Mouse (Mus musculus) urinary bladder, postnatal 10 days (tissue): Measurements from ENCODE around the gene Hsd17b12.

Experiments used
- DNase-seq: peaks from one replicate; pipeline ENCODE4 v3.0.0; 2022; ENCODE audit warnings: low spot score

The Hsd17b12 gene

GRCm38 (mm10) chr2:94069482-94069881 lies 88.3 kb downstream of the Hsd17b12 start:
- no peak for DNase-seq

- DNase-seq = no peak
These were observed 91.1 kb downstream of the Hsd17b12 start for GRCm38 (mm10) chr2:94066540-94067135.

DNA sequence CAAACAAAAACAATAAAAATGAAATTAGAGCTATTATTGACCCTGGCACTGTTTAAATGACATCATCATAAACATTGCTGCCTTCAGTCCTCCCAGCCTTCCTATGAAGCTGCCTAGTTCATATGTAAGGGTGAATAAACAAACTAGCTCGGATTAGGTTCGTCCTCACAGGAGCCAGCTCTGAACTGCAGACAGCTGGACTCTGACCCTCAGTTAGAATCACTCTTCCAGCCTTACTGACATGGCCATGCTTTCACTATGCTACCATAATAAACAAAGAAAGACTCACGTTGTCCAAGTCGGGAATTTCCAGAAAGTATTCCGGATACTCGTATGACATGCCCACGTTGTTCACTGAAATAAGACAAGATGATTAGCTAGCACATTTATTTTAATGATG lies 91.6 kb downstream of the Hsd17b12 start:
- no peak for DNase-seq

DNA sequence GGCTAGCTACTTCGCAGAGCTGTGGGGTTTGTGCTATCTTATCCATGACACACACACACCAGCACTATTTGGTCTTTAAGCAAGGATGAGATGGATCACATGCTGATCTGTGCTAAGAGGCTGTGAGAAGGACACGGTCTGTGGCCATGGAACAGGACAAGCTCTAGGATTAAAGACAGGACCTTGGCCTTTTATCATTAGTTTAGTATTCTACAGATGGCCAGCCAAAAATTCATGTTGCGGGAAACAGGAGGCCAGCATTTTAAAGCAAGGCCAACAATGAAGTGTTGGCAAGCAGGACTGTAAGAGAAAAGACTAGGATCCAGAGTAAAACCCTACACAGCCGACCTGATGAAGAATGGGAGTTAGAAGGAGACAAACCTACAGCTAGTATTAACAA lies 95.0 kb downstream of the Hsd17b12 start:
- no peak for DNase-seq

- no peak for DNase-seq
These were observed 98.3 kb downstream of the Hsd17b12 start for GRCm38 (mm10) chr2:94059459-94059858.

DNA sequence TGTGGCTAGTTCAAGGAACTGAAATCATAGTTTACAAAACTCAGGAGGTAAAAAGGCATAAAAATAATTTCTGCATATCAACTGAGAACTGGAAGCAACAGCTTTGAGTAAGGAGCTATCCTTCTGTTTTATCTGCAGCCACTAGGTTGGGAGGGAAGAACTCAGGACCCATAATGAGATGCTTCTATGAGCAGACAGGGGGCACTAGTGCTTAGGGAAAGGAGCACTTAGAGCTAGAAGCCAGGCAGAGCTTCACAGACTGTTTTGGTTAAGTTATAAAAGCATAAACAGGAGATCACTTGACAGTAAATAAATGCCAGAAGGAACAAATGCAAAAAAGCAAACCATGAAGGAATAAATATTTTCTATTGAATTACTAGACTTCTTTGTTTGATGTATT lies 103.0 kb downstream of the Hsd17b12 start:
- DNase-seq = no peak

DNA sequence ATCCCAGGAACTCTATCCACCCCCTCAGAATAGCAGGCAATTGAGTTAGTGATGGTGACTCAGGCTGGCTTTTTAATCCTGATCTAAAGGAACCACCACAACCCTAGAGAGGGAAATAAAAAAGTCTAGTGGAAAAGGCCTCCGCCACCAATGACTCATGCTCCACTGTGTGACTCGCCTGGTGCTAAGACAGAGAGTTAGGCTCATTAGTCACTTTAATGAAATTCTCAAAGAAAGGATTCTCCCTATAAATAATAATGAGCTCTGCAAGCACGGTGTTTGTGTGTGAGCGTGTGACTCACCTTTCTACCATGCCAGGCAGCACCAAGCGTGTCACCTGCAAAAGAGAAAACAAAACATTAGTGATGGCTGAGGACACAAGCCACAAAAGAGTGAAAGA lies 105.8 kb downstream of the Hsd17b12 start:
- DNase-seq = no peak

DNA sequence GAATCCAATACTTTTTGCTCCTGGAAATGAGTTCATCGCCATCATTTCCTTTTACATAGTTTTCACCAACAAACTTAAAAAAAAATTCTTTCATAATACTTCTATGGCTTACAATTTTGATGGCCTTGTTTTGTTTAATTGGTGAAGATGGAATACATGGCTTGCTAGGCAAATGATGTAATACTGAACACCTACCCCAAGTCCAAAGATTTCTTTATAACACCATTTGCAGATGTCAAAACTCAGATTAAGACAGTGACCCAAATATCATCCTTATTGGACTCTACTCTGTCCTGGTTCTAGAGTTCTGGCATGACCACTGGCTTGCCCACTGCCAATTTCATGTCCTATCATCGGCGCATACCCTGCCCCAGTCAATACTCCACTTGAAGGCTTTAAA lies 106.9 kb downstream of the Hsd17b12 start:
- no peak for DNase-seq

- DNase-seq = no peak
These were observed 108.1 kb downstream of the Hsd17b12 start for GRCm38 (mm10) chr2:94049471-94050176.

- no peak for DNase-seq
These were observed 108.9 kb downstream of the Hsd17b12 start for GRCm38 (mm10) chr2:94048733-94049470.

GRCm38 (mm10) chr2:94048271-94048670 lies 109.5 kb downstream of the Hsd17b12 start:
- no peak for DNase-seq

- no peak for DNase-seq
These were observed 112.2 kb downstream of the Hsd17b12 start for GRCm38 (mm10) chr2:94045411-94046090.

DNA sequence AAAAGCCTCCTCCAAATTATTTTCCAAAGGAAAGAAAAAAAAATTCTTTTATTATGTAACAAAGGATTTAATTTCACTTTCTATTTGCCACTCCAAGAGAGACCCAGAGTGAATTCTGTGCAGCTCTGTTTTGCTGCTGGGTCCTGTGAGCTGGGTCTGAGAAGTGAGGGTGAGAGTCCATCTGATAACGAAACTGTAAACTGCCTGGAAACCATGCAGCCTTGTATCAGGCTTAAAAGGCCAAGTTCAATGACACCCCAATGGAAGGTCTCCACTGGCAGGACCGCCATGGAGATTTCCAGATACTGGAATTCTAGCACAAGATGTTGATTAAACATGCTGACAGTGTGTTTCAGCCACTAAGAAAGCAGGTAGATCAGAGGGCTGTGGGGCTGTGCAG lies 113.6 kb downstream of the Hsd17b12 start:
- DNase-seq = no peak

DNA sequence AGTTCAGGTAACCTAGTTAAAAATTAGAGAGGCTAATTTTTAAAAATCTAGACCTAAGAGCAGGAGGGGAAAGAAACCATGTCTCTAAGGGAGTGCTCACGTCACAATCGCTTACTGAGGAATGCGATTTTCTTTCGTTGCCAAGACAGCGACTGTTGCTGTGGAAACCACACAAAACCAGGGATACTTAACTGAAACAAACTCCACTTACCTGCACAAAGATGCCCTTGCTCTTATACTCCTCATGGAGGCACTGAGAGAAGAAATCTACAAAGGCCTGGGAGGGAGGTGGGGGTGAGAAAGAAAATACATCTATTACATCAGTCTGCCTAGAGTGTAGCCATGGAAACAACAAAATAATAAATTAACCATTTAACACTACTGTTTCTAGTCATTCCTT lies 114.1 kb downstream of the Hsd17b12 start:
- DNase-seq = no peak

DNA sequence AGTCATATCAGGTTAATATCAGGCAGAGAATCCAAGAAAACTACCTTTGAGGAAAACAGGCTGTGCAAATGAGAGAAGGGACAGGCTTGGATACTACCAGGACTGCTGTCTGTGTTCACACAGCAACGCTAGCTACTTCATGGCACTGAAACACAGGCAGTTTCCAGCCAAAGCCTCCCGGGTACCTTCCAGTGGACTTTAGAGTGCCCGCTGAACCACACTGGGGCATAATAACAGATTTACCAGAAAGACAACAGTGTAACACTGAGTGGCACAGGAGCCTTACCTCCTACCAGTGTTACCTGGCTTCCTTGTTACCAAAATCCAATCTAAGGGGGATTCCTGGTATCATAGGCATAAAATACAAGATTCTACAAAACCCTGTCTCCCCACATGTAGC lies 115.3 kb downstream of the Hsd17b12 start:
- DNase-seq = no peak

DNA sequence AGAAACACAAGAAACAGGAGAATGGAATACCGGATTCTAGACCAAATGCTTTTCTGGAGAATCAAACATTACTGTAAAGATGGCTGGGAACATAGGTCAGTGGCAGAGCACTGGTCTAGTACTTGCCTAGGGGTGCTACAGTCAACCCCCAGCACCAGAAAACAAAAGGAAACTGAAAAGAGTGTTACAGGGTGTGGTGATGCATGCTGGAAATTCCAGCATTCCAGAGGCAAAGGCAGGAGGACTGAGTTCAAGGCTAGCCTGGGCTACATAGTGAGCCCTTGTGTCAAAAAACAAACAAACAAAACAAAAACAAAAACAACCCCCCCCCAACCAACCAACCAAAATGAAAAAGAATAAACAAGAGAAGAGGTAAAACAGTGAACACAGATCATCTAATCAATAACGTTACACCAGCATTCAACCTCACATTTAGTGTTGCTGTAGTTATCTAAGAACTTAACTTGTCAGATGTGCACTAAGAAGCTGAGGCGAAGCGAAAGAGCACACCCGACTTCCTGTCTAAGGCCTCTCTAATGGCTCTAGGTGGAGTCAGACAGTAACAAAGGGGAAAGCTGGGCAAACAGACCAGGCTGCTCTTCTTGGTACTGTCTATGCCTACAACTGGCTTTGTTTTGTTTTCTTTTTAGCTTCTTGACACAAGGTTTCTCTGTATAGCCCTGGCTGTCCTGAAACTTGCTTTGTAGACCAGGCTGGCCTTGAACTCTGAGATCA lies 117.2 kb downstream of the Hsd17b12 start:
- no peak for DNase-seq

- no peak for DNase-seq
These were observed 122.1 kb downstream of the Hsd17b12 start for GRCm38 (mm10) chr2:94035428-94036331.

DNA sequence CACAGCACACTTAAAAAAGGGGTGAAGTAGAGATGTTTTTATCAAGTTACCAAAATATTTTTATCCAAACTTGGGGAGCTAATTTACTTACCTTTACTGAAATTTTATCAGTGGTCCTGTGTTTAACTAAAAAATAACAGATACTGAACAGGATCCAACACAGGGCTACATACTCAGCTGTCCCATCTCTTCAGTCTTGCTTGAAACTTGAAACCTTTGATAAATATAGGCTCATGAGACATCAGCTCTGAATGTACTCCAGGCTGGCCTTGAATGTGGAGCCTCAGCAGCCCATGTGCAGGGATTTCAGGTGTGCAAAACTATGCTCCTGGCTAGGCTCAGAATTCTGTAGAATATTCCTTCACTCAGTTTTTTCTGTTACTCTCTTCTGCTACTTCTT lies 127.2 kb downstream of the Hsd17b12 start:
- no peak for DNase-seq

DNA sequence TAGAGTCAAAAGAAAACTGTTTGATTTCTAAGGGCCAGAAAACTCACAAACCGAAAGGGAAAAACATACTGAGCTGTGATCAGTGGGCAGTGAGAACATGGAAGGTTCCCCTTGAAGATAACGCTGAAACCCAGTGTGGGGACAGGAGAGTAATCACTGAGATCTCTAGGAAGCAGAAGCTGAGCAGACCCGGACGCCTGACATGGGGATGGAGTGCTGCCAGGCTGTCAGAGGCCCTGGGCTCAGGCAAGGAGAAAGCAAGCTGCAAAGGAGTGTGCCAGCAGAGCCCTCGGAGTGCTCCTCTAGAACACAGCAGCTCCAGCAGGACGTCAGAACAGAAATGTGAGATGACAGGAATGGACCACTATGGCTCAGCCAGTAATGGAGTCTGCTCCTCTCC lies 133.1 kb downstream of the Hsd17b12 start:
- DNase-seq = no peak

- DNase-seq = peak; percentile 75
These were observed 147.2 kb downstream of the Hsd17b12 start, which contains the start of gene Alkbh3 for GRCm38 (mm10) chr2:94010335-94011291. Gene Alkbh3 (minus strand): TSS chr2:94010807.
